Mouse (Mus musculus): ENCODE data around the gene Kcnmb1.

DNA sequence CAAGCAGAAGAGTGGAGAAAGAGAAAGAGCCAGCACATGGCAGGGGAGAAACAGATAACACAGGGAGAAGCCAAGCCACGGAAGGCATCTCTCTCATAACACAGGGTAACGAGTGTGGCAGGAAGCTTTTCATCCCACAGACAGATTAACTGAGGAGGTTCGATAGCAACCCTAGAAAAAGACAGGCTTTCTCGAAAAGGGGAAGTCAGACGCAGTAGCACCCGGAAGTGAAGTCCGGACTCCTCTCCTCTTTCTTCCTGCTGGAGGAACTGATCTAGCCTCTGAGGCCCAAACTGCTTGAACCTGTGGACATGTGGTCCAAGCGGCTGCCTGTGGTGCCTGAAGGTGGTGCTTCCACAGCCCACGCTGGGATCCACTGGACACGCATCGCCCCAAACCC lies 45.4 kb downstream of the Kcnmb1 start:
- TF ChIP-seq GATA1 (IDR thresholded peaks at IDR 0.05; ENCODE audit: borderline replicate concordance, low read length) = no peak; the same call in 2 of the 3 replicates
- TF ChIP-seq FLI1 (IDR thresholded peaks at IDR 0.05; ENCODE audit: low read length) = no peak

Measured in megakaryocyte, embryonic 14.5 days (primary cell).